Mouse (Mus musculus): Measurements from ENCODE around the gene Zfp316. TPM values are rescaled to one million over a fixed set of nuclear protein-coding genes. Genes with fewer than 3 reads are reported as not detected.

Gene Zfp316
- polyA plus RNA-seq, 1 experiment = 6.1 TPM

DNA sequence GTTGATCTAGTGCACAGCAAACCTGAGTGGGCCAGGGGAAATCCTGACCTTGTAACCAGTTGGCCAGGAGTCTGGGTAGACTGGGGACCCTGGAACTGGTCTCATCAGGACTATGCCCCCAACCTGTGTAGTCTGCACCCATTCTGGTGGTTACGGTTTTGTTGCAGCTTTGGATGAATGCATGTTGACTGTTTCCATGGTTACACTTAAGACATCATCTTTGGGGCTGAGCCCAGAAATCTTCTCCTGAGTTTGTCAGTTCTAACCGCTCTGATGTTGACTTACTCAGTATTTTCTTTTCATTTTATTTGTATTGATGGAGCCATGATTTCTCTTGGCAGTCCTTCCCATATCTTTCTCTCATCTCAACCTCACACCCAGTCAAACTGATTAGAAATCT is 25.5 kb upstream of the Zfp316 start:
- no peaks in the 10 kb centered on the region for H3K79me2 ChIP-seq (ENCODE audit: control insufficient read depth, insufficient read depth)
- H3K36me3 ChIP-seq (ENCODE audit: control insufficient read depth, insufficient read depth) = peaks cover 6% of the 10 kb centered on the region
- no peak overlapping the region for H3K4me3 ChIP-seq
- H3ac ChIP-seq (ENCODE audit: control insufficient read depth, insufficient read length) = no peak overlapping the region
- TF ChIP-seq CEBPB (IDR thresholded peaks at IDR 0.05; ENCODE audit: insufficient read depth, poor library complexity, severe bottlenecking) = no peak
- no peak for TF ChIP-seq SRF (IDR thresholded peaks at IDR 0.05; ENCODE audit: control insufficient read depth, insufficient read length, low read depth)
- H3K27me3 ChIP-seq (ENCODE audit: control insufficient read depth, insufficient read depth, insufficient read length) = no peaks in the 10 kb centered on the region
- H3K4me2 ChIP-seq (ENCODE audit: low read depth) = no peak overlapping the region

- no peak overlapping the region for H3ac ChIP-seq (ENCODE audit: control insufficient read depth, insufficient read length)
Measured at GRCm38 (mm10) chr5:143294862-143295261, 25.0 kb upstream of the Zfp316 start.

DNA sequence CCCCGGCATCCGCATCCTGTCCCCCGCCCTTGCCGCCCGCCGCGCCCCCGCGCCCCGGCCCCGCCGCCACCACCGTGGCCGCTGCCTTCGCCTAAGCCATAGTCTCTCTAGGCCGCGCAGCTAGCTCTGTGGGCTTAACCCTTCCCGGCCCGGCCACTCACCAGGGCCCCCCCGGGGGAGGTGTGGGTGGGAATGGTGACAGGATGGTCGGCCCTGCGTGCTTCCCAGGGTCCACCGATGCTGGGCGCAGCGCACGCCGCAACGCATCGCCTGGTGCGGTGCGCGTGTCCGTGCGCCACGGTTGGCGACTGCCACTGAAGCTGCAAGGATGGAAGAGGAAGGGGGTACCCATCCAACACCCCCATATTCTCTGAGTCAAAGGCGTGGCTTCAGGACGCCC is 23.6 kb upstream of the Zfp316 start, which contains the start of gene Zfp853:
Zfp853 (minus strand) TSS at position 220 of the 400 bp plus-strand sequence.
- Histone ChIP-seq H3K79me2 (ENCODE audit: control insufficient read depth, insufficient read depth) (no peaks in the 10 kb centered on the region), H3K4me3 (no peak within 1 kb of the TSS), H3K4me2 (ENCODE audit: low read depth) (no peak within 1 kb of the TSS), H3K27me3 (ENCODE audit: control insufficient read depth, insufficient read depth, insufficient read length) (no peaks in the 10 kb centered on the region), H3ac (ENCODE audit: control insufficient read depth, insufficient read length) (no peak within 1 kb of the TSS), H3K36me3 (ENCODE audit: control insufficient read depth, insufficient read depth) (no peaks in the 10 kb centered on the region)
- no peak for TF ChIP-seq POLR2A (IDR thresholded peaks at IDR 0.05; ENCODE audit: insufficient read length, low read depth)
- no peak for TF ChIP-seq USF1 (IDR thresholded peaks at IDR 0.05; ENCODE audit: low read depth)
- TF ChIP-seq POLR2AphosphoS2 (IDR thresholded peaks at IDR 0.05; ENCODE audit: insufficient read length, low read depth) = no peak
- no peak for TF ChIP-seq MAX (IDR thresholded peaks at IDR 0.05; ENCODE audit: low read depth)

More at GRCm38 (mm10) chr5:143294862-143295261, 25.0 kb upstream of the Zfp316 start:
- TF ChIP-seq USF1 (IDR thresholded peaks at IDR 0.05; ENCODE audit: low read depth) (no peak), E2F4 (IDR thresholded peaks at IDR 0.05; ENCODE audit: insufficient read depth) (no peak), MYOD1 (IDR thresholded peaks at IDR 0.05; ENCODE audit: control insufficient read depth in 1 of 3, insufficient read length in 2 of 3, low read depth in 2 of 3) (no peak), TCF12 (IDR thresholded peaks at IDR 0.05; ENCODE audit: insufficient read depth, poor library complexity, severe bottlenecking) (no peak), POLR2A (IDR thresholded peaks at IDR 0.05; ENCODE audit: insufficient read length, low read depth) (no peak), CEBPB (IDR thresholded peaks at IDR 0.05; ENCODE audit: insufficient read depth, poor library complexity, severe bottlenecking) (no peak), MAX (IDR thresholded peaks at IDR 0.05; ENCODE audit: low read depth) (no peak)
- Histone ChIP-seq H3K27me3 (ENCODE audit: control insufficient read depth, insufficient read depth, insufficient read length) (no peaks in the 10 kb centered on the region), H3K36me3 (ENCODE audit: control insufficient read depth, insufficient read depth) (peaks cover 6% of the 10 kb centered on the region), H3K4me2 (ENCODE audit: low read depth) (no peak overlapping the region), H3K79me2 (ENCODE audit: control insufficient read depth, insufficient read depth) (no peaks in the 10 kb centered on the region), H3K4me3 (no peak overlapping the region)

- Histone ChIP-seq H3ac (ENCODE audit: control insufficient read depth, insufficient read length) (no peak overlapping the region), H3K36me3 (ENCODE audit: control insufficient read depth, insufficient read depth) (no peaks in the 10 kb centered on the region), H3K27me3 (ENCODE audit: control insufficient read depth, insufficient read depth, insufficient read length) (peaks cover under 1% of the 10 kb centered on the region), H3K4me3 (no peak overlapping the region), H3K79me2 (ENCODE audit: control insufficient read depth, insufficient read depth) (no peaks in the 10 kb centered on the region), H3K4me2 (ENCODE audit: low read depth) (no peak overlapping the region)
- TF ChIP-seq E2F4 (IDR thresholded peaks at IDR 0.05; ENCODE audit: insufficient read depth) (no peak), CEBPB (IDR thresholded peaks at IDR 0.05; ENCODE audit: insufficient read depth, poor library complexity, severe bottlenecking) (no peak)
Measured at GRCm38 (mm10) chr5:143292879-143293278, 23.1 kb upstream of the Zfp316 start.

GRCm38 (mm10) chr5:143289299-143289698 is 19.5 kb upstream of the Zfp316 start:
- TF ChIP-seq MYOG (IDR thresholded peaks at IDR 0.05; ENCODE audit: control insufficient read depth in 1 of 3, insufficient read depth in 1 of 3, insufficient read length in 2 of 3, low read depth in 2 of 3) (peak in 2 of 3 experiments; percentile 7 to 31), E2F4 (IDR thresholded peaks at IDR 0.05; ENCODE audit: insufficient read depth) (no peak), MYOD1 (IDR thresholded peaks at IDR 0.05; ENCODE audit: control insufficient read depth in 1 of 3, insufficient read length in 2 of 3, low read depth in 2 of 3) (peak in 2 of 3 experiments; percentile 54 to 62)
- no peak overlapping the region for H3K4me3 ChIP-seq
- peaks cover 4% of the 10 kb centered on the region for H3K27me3 ChIP-seq (ENCODE audit: control insufficient read depth, insufficient read depth, insufficient read length)
- no peaks in the 10 kb centered on the region for H3K36me3 ChIP-seq (ENCODE audit: control insufficient read depth, insufficient read depth)
- no peak overlapping the region for H3ac ChIP-seq (ENCODE audit: control insufficient read depth, insufficient read length)
- no peak overlapping the region for H3K4me2 ChIP-seq (ENCODE audit: low read depth)
- H3K79me2 ChIP-seq (ENCODE audit: control insufficient read depth, insufficient read depth) = no peaks in the 10 kb centered on the region

DNA sequence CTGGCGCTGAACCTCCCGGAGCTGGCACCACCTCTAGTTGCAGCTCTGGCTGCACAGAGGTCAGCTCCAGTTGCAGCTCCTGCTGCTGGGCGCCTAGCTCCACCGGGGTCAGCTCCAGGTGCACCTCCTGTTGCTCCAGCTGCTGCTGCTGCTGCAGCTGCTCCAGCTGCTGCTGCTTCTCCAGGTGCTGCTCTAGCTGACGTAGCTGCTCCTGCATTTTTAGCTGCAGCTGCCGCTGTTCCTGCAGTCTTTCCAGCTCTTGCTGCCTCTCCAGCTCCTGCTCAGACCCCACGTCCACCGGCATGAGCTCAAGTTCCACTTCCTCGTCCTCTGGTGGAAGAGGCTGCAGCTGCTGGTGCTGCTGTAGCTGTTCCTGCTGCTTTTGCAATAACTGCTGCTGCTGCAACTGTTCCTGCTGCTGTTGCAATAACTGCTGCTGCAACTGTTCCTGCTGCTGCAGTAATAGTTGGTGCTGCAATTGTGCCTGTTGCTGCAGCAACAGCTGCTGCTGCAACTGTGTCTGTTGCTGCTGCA is 18.6 kb upstream of the Zfp316 start:
- H3K4me3 ChIP-seq = no peak overlapping the region
- H3ac ChIP-seq (ENCODE audit: control insufficient read depth, insufficient read length) = no peak overlapping the region
- H3K79me2 ChIP-seq (ENCODE audit: control insufficient read depth, insufficient read depth) = no peaks in the 10 kb centered on the region
- no peaks in the 10 kb centered on the region for H3K36me3 ChIP-seq (ENCODE audit: control insufficient read depth, insufficient read depth)
- peaks cover 4% of the 10 kb centered on the region for H3K27me3 ChIP-seq (ENCODE audit: control insufficient read depth, insufficient read depth, insufficient read length)
- no peak overlapping the region for H3K4me2 ChIP-seq (ENCODE audit: low read depth)
- no peak for TF ChIP-seq MYOD1 (IDR thresholded peaks at IDR 0.05; ENCODE audit: control insufficient read depth in 1 of 3, insufficient read length in 2 of 3, low read depth in 2 of 3)
- TF ChIP-seq USF1 (IDR thresholded peaks at IDR 0.05; ENCODE audit: low read depth) = no peak
- TF ChIP-seq REST (IDR thresholded peaks at IDR 0.05; ENCODE audit: insufficient read depth, insufficient read length) = no peak
- no peak for TF ChIP-seq SRF (IDR thresholded peaks at IDR 0.05; ENCODE audit: control insufficient read depth, insufficient read length, low read depth)
